Mouse (Mus musculus): Measurements from ENCODE around the gene Mical2. TPM values are rescaled to one million over a fixed set of nuclear protein-coding genes. Genes with fewer than 3 reads are reported as not detected.

Gene Mical2
- polyA plus RNA-seq, 1 experiment from 2014 or later = 1.5 TPM

DNA sequence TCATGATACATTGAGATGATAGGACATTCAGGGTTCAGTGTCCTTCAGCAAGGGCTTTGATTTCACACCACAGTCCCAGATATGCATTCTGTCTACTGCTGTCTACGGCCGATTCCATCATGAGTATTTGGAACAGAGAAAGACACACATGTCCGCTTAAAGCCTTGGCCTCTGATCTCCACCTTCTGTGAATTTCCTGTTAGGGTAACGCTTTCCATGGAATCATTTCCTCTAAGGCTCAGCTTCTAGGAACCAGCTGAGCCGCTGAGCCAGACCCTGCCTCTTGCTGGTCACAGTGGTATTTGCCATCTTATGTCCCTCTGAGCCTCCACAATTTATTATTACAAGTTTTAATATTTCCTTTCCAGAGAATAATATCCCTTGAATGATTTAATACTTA is 87.6 kb downstream of the Mical2 start:
- ATAC-seq = no peak
- WGBS = 81% methylated on average over 5 of the region's 5 CpGs

DNA sequence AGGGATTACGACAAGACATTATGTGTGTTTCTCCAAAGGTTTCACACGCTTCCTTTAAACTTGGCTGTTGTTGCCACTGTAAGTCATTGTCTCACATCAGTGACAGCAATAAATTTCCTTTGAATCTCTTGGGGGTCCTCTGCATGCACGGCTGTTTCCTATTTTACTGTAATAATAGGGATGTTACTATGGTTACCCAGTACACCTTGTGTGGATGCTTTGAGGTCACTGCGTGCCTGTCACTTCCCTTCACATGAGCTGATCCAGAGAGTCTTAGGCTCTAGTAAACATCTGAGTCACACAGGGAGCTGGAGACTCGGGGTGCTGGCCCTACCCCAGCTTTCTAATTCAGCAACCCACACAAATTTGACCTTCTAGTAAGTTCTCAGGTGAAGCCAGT is 88.0 kb downstream of the Mical2 start:
- Histone ChIP-seq H3K4me1 (replicated peaks) (peaks cover 12% of the 10 kb centered on the region), H3K36me3 (no peaks in the 10 kb centered on the region), H3K4me3 (replicated peaks) (no peak overlapping the region), H3K27me3 (no peaks in the 10 kb centered on the region), H3K4me2 (replicated peaks) (no peak overlapping the region), H3K27ac (peak overlapping the region; percentile 59; the same call in 1 of the 2 replicates), H3K9me3 (no peaks in the 10 kb centered on the region), H3K9ac (replicated peaks) (no peak overlapping the region)
- WGBS = 52% methylated on average over 5 of the region's 5 CpGs
- ATAC-seq = peak; percentile 84; the same call in 1 of the 2 replicates

More for the DNA sequence above, 87.6 kb downstream of the Mical2 start:
- H3K9me3 ChIP-seq = no peaks in the 10 kb centered on the region
- H3K9ac ChIP-seq (replicated peaks) = no peak overlapping the region
- no peaks in the 10 kb centered on the region for H3K36me3 ChIP-seq
- H3K4me1 ChIP-seq (replicated peaks) = peaks cover 12% of the 10 kb centered on the region
- H3K27ac ChIP-seq = peak overlapping the region; percentile 35
- no peak overlapping the region for H3K4me2 ChIP-seq (replicated peaks)
- H3K4me3 ChIP-seq (replicated peaks) = no peak overlapping the region
- H3K27me3 ChIP-seq = no peaks in the 10 kb centered on the region

DNA sequence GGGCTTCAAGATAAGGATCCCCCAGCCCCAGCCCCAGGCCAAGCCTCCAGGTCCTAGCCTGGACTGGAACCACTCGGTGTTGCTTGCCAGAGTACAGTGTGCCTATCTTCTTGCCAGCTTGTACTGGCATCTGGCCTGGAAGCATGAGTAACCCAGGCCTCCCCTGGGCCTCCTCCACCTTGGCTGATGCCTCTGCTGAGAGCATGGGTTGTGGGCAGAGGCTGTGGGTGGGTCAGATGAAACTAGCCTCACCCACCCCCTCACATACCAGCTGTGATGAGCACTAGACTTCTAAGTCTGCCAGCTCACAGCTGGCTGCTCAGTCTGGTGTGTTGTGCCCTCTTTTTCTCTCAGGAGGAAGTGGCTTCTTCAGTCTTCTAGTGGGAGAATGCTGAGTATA is 90.6 kb downstream of the Mical2 start:
- no peak overlapping the region for H3K27ac ChIP-seq
- no peak for ATAC-seq

DNA sequence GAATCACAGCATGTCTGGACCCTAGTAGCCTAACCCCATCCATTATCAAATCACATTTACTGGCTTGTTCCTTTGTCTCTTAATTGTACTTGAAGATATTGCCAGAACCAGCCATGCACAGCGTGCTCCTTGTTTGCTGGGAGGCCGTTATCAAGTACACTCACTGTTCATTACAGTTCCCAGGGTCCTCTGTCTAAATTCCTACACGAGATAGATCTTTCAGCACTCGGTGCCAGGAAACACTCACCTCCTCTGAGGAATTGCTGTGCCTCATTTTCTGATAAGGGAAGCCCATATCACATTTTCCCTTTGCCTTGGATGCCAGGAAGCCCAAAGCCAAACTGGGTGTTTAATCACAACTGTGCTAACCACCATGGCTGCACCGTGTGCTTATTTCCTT is 91.8 kb downstream of the Mical2 start:
- no peak overlapping the region for H3K27ac ChIP-seq
- no peaks in the 10 kb centered on the region for H3K36me3 ChIP-seq
- H3K4me3 ChIP-seq (replicated peaks) = no peak overlapping the region
- H3K4me2 ChIP-seq (replicated peaks) = no peak overlapping the region
- peaks cover 12% of the 10 kb centered on the region for H3K4me1 ChIP-seq (replicated peaks)
- ATAC-seq = no peak
- WGBS = 68% methylated on average over 5 of the region's 5 CpGs
- H3K9me3 ChIP-seq = no peaks in the 10 kb centered on the region
- H3K27me3 ChIP-seq = no peaks in the 10 kb centered on the region
- no peak overlapping the region for H3K9ac ChIP-seq (replicated peaks)

More for the DNA sequence above, 90.6 kb downstream of the Mical2 start:
- Histone ChIP-seq H3K9me3 (no peaks in the 10 kb centered on the region), H3K4me2 (replicated peaks) (no peak overlapping the region), H3K9ac (replicated peaks) (no peak overlapping the region), H3K36me3 (no peaks in the 10 kb centered on the region), H3K27me3 (no peaks in the 10 kb centered on the region), H3K4me3 (replicated peaks) (no peak overlapping the region), H3K4me1 (replicated peaks) (peaks cover 12% of the 10 kb centered on the region)
- 89% methylated on average over 1 of the region's 1 CpGs for WGBS

DNA sequence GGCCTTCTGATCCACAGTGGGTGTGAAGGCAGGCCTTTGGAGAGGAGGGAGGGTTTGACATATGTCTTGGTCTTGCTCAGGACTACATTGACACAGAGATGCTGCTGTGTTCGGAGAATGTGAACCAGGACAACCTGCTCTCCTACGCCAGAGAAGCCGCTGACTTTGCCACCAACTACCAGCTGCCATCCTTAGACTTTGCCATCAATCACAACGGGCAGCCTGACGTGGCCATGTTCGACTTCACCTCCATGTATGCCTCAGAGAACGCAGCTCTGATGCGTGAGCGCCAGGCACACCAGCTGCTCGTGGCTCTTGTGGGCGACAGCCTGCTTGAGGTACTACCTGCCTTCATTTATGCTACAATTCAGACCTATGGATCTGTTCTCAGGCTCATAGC is 92.7 kb downstream of the Mical2 start:
- Histone ChIP-seq H3K4me3 (replicated peaks) (no peak overlapping the region), H3K4me1 (replicated peaks) (peaks cover 7% of the 10 kb centered on the region), H3K27ac (no peak overlapping the region), H3K9ac (replicated peaks) (no peak overlapping the region), H3K4me2 (replicated peaks) (no peak overlapping the region), H3K27me3 (no peaks in the 10 kb centered on the region), H3K36me3 (no peaks in the 10 kb centered on the region), H3K9me3 (no peaks in the 10 kb centered on the region)
- no peak for ATAC-seq
- WGBS = 95% methylated on average over 11 of the region's 11 CpGs

DNA sequence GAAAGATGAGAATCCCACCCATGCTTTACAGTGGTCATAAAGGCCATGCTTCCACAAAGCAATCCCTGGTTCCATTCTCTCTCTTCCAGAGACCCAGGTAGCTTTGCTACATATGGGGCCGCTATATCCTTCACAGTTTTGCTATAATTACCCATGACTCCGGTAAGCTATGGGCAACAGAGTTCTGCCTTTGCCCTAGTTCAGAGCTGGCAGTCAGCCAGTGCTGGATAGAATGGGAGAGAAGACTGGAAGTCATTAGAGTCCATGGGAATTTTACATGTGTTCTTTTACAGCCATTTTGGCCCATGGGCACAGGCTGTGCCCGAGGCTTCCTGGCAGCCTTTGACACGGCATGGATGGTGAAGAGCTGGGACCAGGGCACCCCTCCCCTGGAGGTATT is 93.8 kb downstream of the Mical2 start:
- WGBS = 82% methylated on average over 4 of the region's 4 CpGs
- no peaks in the 10 kb centered on the region for H3K4me1 ChIP-seq (replicated peaks)

DNA sequence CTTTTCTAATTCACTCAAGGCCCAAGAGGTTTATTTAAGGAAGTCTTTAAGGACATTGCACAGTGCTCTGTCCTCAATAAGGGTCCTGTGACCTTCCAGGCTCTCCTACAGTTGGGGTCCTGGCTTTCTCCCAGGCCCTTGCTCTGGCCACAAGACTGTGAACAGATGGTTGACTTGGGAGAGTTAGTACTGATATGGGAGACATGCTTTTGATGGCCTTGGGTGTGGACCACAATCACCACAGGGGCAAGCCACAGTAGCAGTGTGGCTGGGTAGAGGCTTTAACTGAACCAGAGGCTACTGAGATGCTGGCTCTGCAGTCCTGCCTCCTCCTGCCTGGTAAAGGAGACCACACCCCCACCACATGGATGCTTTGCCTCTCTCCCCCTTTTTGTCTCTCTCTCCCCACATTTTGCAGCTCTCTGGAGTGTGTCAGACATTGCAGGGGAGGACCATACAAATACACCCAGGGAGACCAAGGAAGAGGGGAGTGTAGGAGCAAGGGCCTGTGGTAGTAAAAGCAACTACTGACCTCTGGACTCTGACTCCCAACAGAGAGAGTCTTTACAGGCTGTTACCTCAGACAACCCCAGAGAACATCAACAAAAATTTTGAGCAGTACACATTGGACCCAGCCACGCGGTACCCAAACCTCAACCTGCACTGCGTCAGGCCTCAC is 94.5 kb downstream of the Mical2 start:
- Histone ChIP-seq H3K27ac (no peak overlapping the region), H3K9me3 (no peaks in the 10 kb centered on the region; the same call in 1 of the 2 replicates), H3K4me2 (replicated peaks) (no peak overlapping the region), H3K27me3 (no peaks in the 10 kb centered on the region), H3K9ac (replicated peaks) (no peak overlapping the region), H3K4me1 (replicated peaks) (no peaks in the 10 kb centered on the region), H3K4me3 (replicated peaks) (no peak overlapping the region), H3K36me3 (no peaks in the 10 kb centered on the region)
- no peak for ATAC-seq
- 95% methylated on average over 3 of the region's 3 CpGs for WGBS

More for the DNA sequence above, 93.8 kb downstream of the Mical2 start:
- no peaks in the 10 kb centered on the region; the same call in 1 of the 2 replicates for H3K9me3 ChIP-seq
- no peaks in the 10 kb centered on the region for H3K36me3 ChIP-seq
- no peak overlapping the region for H3K9ac ChIP-seq (replicated peaks)
- H3K27me3 ChIP-seq = no peaks in the 10 kb centered on the region
- no peak for ATAC-seq
- no peak overlapping the region for H3K4me2 ChIP-seq (replicated peaks)
- no peak overlapping the region for H3K27ac ChIP-seq
- no peak overlapping the region for H3K4me3 ChIP-seq (replicated peaks)

DNA sequence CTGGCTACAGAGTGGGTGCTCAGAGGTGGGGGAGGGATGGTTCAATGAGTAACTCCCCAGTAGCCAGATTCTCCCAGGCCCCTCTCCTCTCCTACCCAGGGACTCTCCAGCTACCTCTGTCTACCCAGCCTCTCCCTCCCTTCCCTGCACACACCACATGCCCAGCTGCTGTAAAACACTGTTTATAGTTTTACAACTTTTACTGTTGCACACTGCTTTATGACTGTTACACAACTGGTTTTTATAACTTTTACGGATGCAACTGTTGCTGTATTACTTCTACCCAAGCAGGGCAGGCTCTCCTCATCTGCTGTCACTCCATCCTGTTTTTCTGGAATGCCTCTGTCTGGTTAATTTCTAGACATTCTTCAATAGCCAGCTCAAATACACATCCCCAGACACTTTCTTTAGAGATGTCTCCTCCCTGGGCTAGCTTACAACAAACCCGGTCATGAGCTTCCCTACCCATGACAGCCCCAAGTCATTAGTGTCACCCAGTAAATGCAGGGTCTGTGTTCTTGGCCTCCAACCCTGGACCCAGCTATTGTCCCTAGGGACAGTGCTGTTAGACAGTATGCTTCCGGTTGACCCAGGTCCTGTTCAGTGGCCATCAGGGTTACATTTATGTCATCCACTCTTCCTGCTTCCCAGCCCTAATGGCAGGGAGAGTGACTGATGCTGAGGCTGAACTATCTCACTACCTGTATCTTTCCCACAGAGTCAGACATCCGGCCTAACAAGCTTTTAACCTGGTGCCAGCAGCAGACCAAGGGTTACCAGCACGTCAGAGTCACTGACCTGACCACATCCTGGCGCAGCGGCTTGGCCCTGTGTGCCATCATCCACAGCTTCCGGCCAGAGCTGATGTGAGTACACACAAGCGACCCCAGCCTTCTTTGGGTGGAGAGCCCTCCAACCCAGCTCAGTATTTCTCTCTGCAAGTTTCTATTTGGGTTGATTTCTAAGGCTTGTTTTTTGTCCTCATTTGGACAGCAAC is 96.4 kb downstream of the Mical2 start:
- no peak for ATAC-seq
- WGBS = 91% methylated on average over 9 of the region's 9 CpGs
- no peak overlapping the region for H3K27ac ChIP-seq
- H3K4me2 ChIP-seq (replicated peaks) = no peak overlapping the region
- H3K4me3 ChIP-seq (replicated peaks) = no peak overlapping the region
- no peaks in the 10 kb centered on the region for H3K36me3 ChIP-seq
- no peak overlapping the region for H3K9ac ChIP-seq (replicated peaks)
- no peaks in the 10 kb centered on the region; the same call in 1 of the 2 replicates for H3K9me3 ChIP-seq
- no peaks in the 10 kb centered on the region for H3K27me3 ChIP-seq
- H3K4me1 ChIP-seq (replicated peaks) = no peaks in the 10 kb centered on the region

DNA sequence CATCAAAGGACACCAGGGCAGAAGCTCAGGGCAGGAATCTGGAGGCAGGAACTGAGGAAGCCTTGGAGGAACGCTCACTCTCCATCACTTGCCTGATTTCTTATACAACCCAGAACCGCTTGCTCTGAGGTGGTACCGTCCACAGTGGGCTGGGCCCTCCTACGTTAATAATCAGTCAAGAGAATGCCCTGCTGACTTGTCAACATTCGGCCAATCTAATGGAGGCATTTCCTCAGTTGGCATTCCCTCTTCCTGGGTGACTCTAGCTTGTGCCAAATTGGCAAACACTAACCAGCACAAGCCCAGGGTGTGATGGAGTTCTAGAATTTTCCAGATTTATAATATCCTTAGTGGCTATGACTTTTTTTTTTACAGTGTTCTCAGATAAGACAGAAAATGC is 98.9 kb downstream of the Mical2 start:
- Histone ChIP-seq H3K4me2 (replicated peaks) (no peak overlapping the region), H3K27me3 (no peaks in the 10 kb centered on the region), H3K36me3 (no peaks in the 10 kb centered on the region), H3K9ac (replicated peaks) (no peak overlapping the region), H3K4me1 (replicated peaks) (no peaks in the 10 kb centered on the region), H3K4me3 (replicated peaks) (no peak overlapping the region), H3K27ac (no peak overlapping the region), H3K9me3 (no peaks in the 10 kb centered on the region; the same call in 1 of the 2 replicates)
- ATAC-seq = no peak
- 93% methylated on average over 5 of the region's 5 CpGs for WGBS

DNA sequence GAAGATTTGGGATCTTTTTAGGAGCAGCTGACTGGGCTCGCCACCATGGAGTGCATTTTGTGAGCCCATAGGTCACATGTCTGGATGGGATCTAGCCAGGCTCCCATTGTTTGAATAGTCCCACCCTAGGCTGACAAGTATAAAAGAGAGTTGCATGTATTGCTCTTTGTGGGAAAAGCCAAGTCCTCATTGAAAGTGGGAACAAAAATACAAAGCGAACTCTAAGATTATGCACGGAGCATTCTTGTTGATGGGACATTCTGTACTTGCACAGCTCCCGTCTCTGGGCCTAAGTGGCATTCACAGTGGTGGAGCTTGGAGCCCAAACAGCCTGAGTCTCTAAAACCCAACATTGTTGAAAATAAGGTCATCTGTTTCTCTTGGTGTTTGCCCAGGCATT is 101.2 kb downstream of the Mical2 start:
- Histone ChIP-seq H3K27ac (no peak overlapping the region), H3K9me3 (no peaks in the 10 kb centered on the region; the same call in 1 of the 2 replicates), H3K9ac (replicated peaks) (no peak overlapping the region), H3K36me3 (no peaks in the 10 kb centered on the region), H3K4me2 (replicated peaks) (no peak overlapping the region), H3K27me3 (no peaks in the 10 kb centered on the region), H3K4me1 (replicated peaks) (no peaks in the 10 kb centered on the region), H3K4me3 (replicated peaks) (no peak overlapping the region)
- 58% methylated on average over 4 of the region's 4 CpGs for WGBS
- ATAC-seq = no peak

DNA sequence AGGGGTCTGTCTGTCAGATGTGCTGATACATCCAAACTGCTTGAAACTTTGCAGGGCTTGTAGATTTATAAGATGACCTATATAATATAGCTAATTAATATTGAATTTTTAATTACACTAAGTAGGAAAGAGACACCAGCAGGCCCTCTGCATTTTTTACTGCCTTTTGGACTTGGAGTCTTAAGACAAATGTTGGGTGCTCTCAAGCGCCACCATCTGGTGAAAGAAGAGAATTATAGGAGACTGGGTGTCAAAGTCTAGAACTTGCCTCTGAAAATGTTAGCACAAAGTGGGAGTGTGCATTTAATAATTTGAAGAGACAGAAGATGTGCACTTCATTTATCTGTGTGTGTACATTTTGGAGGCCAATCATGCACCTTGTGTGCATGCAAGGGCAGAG is 103.3 kb downstream of the Mical2 start:
- Histone ChIP-seq H3K4me2 (replicated peaks) (no peak overlapping the region), H3K9ac (replicated peaks) (no peak overlapping the region), H3K27ac (no peak overlapping the region), H3K4me3 (replicated peaks) (no peak overlapping the region), H3K36me3 (no peaks in the 10 kb centered on the region), H3K9me3 (no peaks in the 10 kb centered on the region; the same call in 1 of the 2 replicates), H3K27me3 (no peaks in the 10 kb centered on the region), H3K4me1 (replicated peaks) (no peaks in the 10 kb centered on the region)
- no peak for ATAC-seq
- 24% methylated on average over 1 of the region's 1 CpGs for WGBS

DNA sequence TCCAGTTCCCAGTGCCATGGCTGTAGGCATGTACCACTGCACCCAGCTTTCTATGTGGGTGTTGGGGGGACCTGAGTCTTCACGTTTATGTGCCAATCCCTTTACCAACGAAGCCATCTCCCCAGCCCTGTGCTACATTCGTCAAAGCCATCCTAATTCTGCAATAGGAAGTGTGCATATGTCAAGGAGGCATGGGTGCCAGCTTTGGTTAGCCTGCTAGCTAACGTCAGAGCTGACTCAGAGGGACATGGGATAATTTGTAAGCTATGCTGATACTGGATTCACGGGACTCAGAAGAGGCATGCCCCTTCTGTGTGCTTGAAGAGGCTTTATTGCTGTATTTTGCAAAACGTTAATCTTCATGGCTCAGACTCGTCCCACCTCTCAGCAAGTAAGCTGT is 103.8 kb downstream of the Mical2 start:
- Histone ChIP-seq H3K4me1 (replicated peaks) (no peaks in the 10 kb centered on the region), H3K9me3 (no peaks in the 10 kb centered on the region; the same call in 1 of the 2 replicates), H3K27me3 (no peaks in the 10 kb centered on the region), H3K27ac (no peak overlapping the region), H3K9ac (replicated peaks) (no peak overlapping the region), H3K4me3 (replicated peaks) (no peak overlapping the region), H3K4me2 (replicated peaks) (no peak overlapping the region), H3K36me3 (no peaks in the 10 kb centered on the region)
- no peak for ATAC-seq
- 81% methylated on average over 7 of the region's 7 CpGs for WGBS

Data from midbrain, embryonic 13.5 days (tissue).